Mouse (Mus musculus) forebrain, embryonic 11.5 days (tissue): ENCODE data around the gene Kif1bp. TPM values are rescaled to one million over a fixed set of nuclear protein-coding genes. Genes with fewer than 3 reads are reported as not detected.

Experiments
- ATAC-seq: fragments of 200-750 bp; cut with Nextera tagmentation; replicated peaks from 2 replicates; pipeline ENCODE4 v1.8.0; 2017; ENCODE audit warnings: moderate TSS enrichment; ENCODE audit not compliant: low FRiP score
- DNase-seq: peaks from one replicate; pipeline ENCODE4 v3.0.0-alpha.2; 2017; ENCODE audit warnings: low spot score
- H3K27ac ChIP-seq: fragments of 300-500 bp; sonication (generic); 2 replicates; pipeline ENCODE4 v1.5.1; 2014; ENCODE audit warnings: low read depth, low read length
- H3K27me3 ChIP-seq: fragments of 300-500 bp; sonication (generic); 2 replicates; pipeline ENCODE4 v1.6.1; 2014; ENCODE audit warnings: mild to moderate bottlenecking, low read length, mixed read lengths; ENCODE audit not compliant: control insufficient read depth, insufficient read depth
- H3K36me3 ChIP-seq: fragments of 300-500 bp; sonication (generic); 2 replicates; pipeline ENCODE4 v1.6.1; 2014; ENCODE audit warnings: mild to moderate bottlenecking, low read length, moderate library complexity, mixed read lengths; ENCODE audit not compliant: control insufficient read depth, insufficient read depth
- H3K4me1 ChIP-seq: fragments of 300-500 bp; sonication (generic); replicated peaks from 2 replicates; pipeline ENCODE4 v1.6.1; 2014; ENCODE audit warnings: low read length, mixed read lengths; ENCODE audit not compliant: control insufficient read depth, insufficient read depth
- H3K4me2 ChIP-seq: fragments of 300-500 bp; sonication (generic); 2 replicates; pipeline ENCODE4 v1.6.1; 2014; ENCODE audit warnings: low read depth, mild to moderate bottlenecking, low read length, moderate library complexity, mixed read lengths; ENCODE audit not compliant: severe bottlenecking
- H3K4me3 ChIP-seq: fragments of 300-500 bp; sonication (generic); 2 replicates; pipeline ENCODE4 v1.5.1; 2014; ENCODE audit warnings: low read depth, low read length
- H3K9ac ChIP-seq: fragments of 300-500 bp; sonication (generic); 2 replicates; pipeline ENCODE4 v1.6.1; 2014; ENCODE audit warnings: low read length
- H3K9me3 ChIP-seq: fragments of 300-500 bp; sonication (generic); 2 replicates; pipeline ENCODE4 v1.6.1; 2016; ENCODE audit warnings: low read length, mixed read lengths; ENCODE audit not compliant: control insufficient read depth
- WGBS: fragments of 180-500 bp; shearing (Covaris S2); extraction: QIAGEN DNeasy Blood & Tissue Kit; methylation state at CpG from one replicate; pipeline ENCODE4 v1.1.7; 2014; 5-methylcytosine and 5-hydroxymethylcytosine counted together
- polyA plus RNA-seq: library from polyadenylated mRNA; unstranded; fragments of >200 nt; fragmentation: Nextera tagmentation; extraction: Ambion mirVana; gene quantifications from 2 replicates; pipeline ENCODE4 v1.2.1, GENCODE M21; 2014

The Kif1bp gene
- polyA plus RNA-seq, 1 experiment from 2014 or later, result 50.5 TPM

- WGBS, result 82% methylated on average over 7 of the region's 7 CpGs
- ATAC-seq, result no peak
- Histone ChIP-seq H3K4me3 (no peak overlapping the region), H3K4me1 (no peaks in the 10 kb centered on the region), H3K4me2 (no peak overlapping the region), H3K27me3 (no peaks in the 10 kb centered on the region), H3K9ac (no peak overlapping the region), H3K9me3 (no peaks in the 10 kb centered on the region), H3K36me3 (no peaks in the 10 kb centered on the region), H3K27ac (no peak overlapping the region)
- DNase-seq, result no peak
Measured at GRCm38 (mm10) chr10:62534509-62534908, 43.7 kb downstream of the Kif1bp start.

DNA sequence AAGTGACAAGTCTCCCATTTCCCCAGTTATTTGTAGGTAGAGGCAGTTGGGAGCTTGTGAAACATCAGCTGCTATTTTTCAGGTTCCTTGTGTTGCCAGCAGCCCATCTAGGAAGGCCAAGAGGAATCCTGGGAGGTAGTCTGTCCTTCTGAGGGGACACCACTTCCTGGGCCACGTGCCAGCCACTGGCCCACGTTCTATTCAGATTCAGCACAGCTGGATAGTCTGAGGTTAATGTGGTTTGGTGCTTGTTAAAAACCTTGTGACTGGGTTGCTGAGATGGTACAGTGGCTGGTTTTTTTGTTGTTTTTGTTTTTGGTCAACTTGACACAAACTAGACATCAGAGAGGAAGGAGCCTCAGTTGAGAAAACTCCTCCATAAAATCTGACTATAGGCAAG lies 45.4 kb downstream of the Kif1bp start:
- no peak for ATAC-seq
- Histone ChIP-seq H3K4me2 (no peak overlapping the region), H3K9me3 (no peaks in the 10 kb centered on the region), H3K9ac (no peak overlapping the region), H3K36me3 (no peaks in the 10 kb centered on the region), H3K27ac (no peak overlapping the region), H3K4me1 (no peaks in the 10 kb centered on the region), H3K4me3 (no peak overlapping the region), H3K27me3 (no peaks in the 10 kb centered on the region)
- DNase-seq, result no peak
- 54% methylated on average over 2 of the region's 2 CpGs for WGBS

DNA sequence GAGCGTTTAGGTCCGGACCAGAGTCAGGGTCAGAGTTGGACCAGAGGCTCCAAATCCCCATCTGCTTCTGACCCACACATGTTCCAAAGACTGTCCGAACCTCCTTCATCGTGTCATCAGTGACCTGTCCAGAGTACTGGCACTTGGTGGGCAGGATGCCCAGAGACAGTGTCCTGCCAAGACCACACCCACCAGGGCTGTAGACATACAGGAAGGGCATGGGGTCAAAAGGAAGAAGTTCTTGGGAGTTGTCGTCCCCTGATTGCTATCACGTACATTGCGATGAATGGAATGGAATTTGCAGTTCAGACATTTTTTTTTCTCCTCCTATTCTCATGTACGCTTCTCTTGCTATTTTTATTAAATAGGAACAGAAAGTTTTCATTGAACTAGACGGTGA lies 48.1 kb downstream of the Kif1bp start:
- Histone ChIP-seq H3K4me2 (no peak overlapping the region), H3K9me3 (no peaks in the 10 kb centered on the region), H3K27ac (no peak overlapping the region), H3K9ac (no peak overlapping the region), H3K36me3 (no peaks in the 10 kb centered on the region), H3K4me1 (no peaks in the 10 kb centered on the region), H3K27me3 (no peaks in the 10 kb centered on the region), H3K4me3 (no peak overlapping the region)
- no peak for DNase-seq
- no peak for ATAC-seq
- 89% methylated on average over 9 of the region's 9 CpGs for WGBS

- 88% methylated on average over 14 of the region's 14 CpGs for WGBS
- no peaks in the 10 kb centered on the region for H3K4me1 ChIP-seq
- H3K36me3 ChIP-seq, result no peaks in the 10 kb centered on the region
- H3K4me3 ChIP-seq, result no peak within 1 kb of the TSS
- ATAC-seq, result no peak
- DNase-seq, result no peak
- no peaks in the 10 kb centered on the region for H3K9me3 ChIP-seq
- no peaks in the 10 kb centered on the region for H3K27me3 ChIP-seq
- H3K9ac ChIP-seq, result no peak within 1 kb of the TSS
- H3K4me2 ChIP-seq, result no peak within 1 kb of the TSS
- no peak within 1 kb of the TSS for H3K27ac ChIP-seq
Measured at GRCm38 (mm10) chr10:62527351-62527750, 50.9 kb downstream of the Kif1bp start, which contains the start of gene Srgn. Gene Srgn (minus strand): TSS chr10:62527451.

DNA sequence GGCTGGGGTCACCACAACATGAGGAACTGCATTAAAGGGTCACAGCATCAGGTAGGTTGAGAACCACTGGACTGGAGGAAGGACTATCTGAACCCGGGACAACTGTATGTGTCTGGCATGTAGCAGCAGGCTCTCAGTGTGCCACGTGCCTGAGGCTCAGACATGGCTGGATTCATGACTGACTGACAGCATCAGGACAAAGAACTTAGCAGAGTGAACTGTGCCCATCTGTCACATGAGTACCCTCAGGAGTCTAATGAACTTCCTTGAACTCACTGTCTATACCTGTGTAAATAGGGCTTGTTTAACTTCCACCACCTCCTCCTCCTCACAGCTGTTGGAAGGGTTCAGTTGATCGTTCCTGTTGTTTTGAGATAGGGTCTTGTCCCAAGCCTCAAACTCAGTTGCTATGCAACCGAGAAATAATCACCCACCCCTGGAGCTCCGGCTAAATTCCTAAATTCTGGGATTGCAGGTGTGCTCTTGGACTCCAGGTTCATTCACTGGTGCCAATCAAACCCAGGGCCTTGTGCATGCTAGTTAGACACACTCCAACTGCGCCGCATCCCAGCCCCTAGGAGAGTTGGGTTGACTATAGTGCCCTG lies 55.8 kb downstream of the Kif1bp start:
- Histone ChIP-seq H3K27ac (no peak overlapping the region), H3K27me3 (no peaks in the 10 kb centered on the region), H3K4me1 (no peaks in the 10 kb centered on the region), H3K4me2 (no peak overlapping the region), H3K36me3 (no peaks in the 10 kb centered on the region), H3K9ac (no peak overlapping the region), H3K4me3 (no peak overlapping the region), H3K9me3 (no peaks in the 10 kb centered on the region)
- DNase-seq, result no peak
- 77% methylated on average over 7 of the region's 7 CpGs for WGBS
- no peak for ATAC-seq

GRCm38 (mm10) chr10:62521763-62522162 lies 56.5 kb downstream of the Kif1bp start:
- Histone ChIP-seq H3K36me3 (no peaks in the 10 kb centered on the region), H3K9me3 (no peaks in the 10 kb centered on the region), H3K27me3 (no peaks in the 10 kb centered on the region), H3K4me1 (no peaks in the 10 kb centered on the region), H3K27ac (no peak overlapping the region), H3K4me3 (no peak overlapping the region), H3K9ac (no peak overlapping the region), H3K4me2 (no peak overlapping the region)
- ATAC-seq (no peak), DNase-seq (no peak)
- WGBS, result 78% methylated on average over 4 of the region's 4 CpGs

DNA sequence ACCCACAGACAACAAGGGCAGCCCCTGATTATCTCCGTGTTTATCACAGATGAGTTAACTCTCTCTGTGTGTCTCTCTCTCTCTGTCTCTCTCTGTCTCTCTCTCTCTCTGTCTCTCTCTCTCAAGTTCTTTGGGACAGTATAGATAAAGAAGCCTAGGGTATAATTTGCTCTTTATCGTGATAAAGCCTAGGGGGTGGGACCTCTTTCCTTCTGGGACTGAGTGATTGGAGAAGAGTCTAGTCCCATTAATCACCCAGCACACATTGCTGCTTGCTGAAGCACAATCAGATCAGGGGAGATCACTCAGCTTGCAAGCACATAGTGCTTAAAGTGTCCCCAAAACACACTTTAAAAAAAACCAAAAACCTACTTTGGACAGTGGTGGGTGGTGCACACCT lies 57.3 kb downstream of the Kif1bp start:
- DNase-seq (no peak), ATAC-seq (no peak)
- no peak overlapping the region for H3K4me3 ChIP-seq
- H3K27ac ChIP-seq, result no peak overlapping the region
- no peaks in the 10 kb centered on the region for H3K4me1 ChIP-seq
- H3K9ac ChIP-seq, result no peak overlapping the region
- 71% methylated on average over 2 of the region's 2 CpGs for WGBS
- H3K27me3 ChIP-seq, result no peaks in the 10 kb centered on the region
- no peak overlapping the region for H3K4me2 ChIP-seq
- H3K9me3 ChIP-seq, result no peaks in the 10 kb centered on the region
- no peaks in the 10 kb centered on the region for H3K36me3 ChIP-seq

DNA sequence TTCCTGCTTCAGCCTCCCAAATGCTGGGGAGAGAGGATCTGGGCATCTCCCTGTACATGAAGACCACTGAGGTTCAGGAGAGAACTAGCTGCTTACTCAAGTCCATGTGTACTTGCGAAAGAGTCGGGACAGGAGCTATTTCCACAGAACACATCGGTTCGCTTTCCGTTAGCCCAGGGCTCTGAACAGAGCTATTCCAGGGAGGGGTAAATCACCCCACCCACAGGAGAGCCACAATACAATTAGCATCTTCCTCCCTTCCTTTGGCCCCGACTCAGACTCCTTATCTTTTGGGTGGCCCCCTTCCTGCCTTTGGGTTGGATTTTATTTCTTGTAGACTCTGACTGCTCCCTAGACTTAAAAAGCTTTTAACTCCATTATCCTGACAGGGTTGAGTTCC lies 60.7 kb downstream of the Kif1bp start:
- H3K27me3 ChIP-seq, result no peaks in the 10 kb centered on the region
- H3K9me3 ChIP-seq, result no peaks in the 10 kb centered on the region
- H3K27ac ChIP-seq, result no peak overlapping the region
- DNase-seq (no peak), ATAC-seq (no peak)
- H3K4me2 ChIP-seq, result no peak overlapping the region
- no peak overlapping the region for H3K9ac ChIP-seq
- no peaks in the 10 kb centered on the region for H3K4me1 ChIP-seq
- 91% methylated on average over 6 of the region's 6 CpGs for WGBS
- H3K36me3 ChIP-seq, result no peaks in the 10 kb centered on the region
- no peak overlapping the region for H3K4me3 ChIP-seq

DNA sequence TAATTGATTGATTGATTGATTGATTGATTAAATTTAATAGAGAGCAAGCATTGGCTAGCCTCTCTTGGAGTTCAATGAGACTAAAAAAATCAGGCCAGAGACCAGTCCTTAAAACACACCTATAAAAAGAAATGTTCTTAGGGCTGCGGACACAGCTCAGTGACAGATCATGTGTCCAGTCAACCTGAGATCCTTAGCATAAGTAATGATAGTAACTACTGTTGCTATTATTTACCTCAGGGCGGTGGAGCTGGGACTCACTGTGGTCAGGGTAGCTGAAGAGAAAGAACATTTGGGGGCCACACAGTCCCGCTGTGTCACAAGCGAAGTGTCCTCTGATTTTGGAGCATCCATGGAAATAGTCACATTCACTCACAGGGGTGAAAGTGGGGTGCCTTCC lies 65.4 kb downstream of the Kif1bp start:
- Histone ChIP-seq H3K27me3 (no peaks in the 10 kb centered on the region; the same call in 1 of the 2 replicates), H3K9me3 (no peaks in the 10 kb centered on the region), H3K36me3 (no peaks in the 10 kb centered on the region), H3K4me1 (no peaks in the 10 kb centered on the region), H3K9ac (no peak overlapping the region), H3K4me2 (no peak overlapping the region), H3K27ac (no peak overlapping the region), H3K4me3 (no peak overlapping the region)
- WGBS, result 93% methylated on average over 4 of the region's 4 CpGs
- DNase-seq (no peak), ATAC-seq (no peak)
